Mouse (Mus musculus) thymus, adult 18-20 months (tissue): ENCODE results near the gene Gm45808.
"Not testable (repeated sequence)": the region's sequence is repeated elsewhere in the genome, so short reads cannot be mapped to it uniquely, and the experiment has no call there.

Experiments
- DNase-seq, 2 experiments: peaks; one replicate each; pipeline ENCODE4 v3.0.0; 2022; ENCODE audit warnings: mixed read lengths in 2 of 2

The Gm45808 gene

DNA sequence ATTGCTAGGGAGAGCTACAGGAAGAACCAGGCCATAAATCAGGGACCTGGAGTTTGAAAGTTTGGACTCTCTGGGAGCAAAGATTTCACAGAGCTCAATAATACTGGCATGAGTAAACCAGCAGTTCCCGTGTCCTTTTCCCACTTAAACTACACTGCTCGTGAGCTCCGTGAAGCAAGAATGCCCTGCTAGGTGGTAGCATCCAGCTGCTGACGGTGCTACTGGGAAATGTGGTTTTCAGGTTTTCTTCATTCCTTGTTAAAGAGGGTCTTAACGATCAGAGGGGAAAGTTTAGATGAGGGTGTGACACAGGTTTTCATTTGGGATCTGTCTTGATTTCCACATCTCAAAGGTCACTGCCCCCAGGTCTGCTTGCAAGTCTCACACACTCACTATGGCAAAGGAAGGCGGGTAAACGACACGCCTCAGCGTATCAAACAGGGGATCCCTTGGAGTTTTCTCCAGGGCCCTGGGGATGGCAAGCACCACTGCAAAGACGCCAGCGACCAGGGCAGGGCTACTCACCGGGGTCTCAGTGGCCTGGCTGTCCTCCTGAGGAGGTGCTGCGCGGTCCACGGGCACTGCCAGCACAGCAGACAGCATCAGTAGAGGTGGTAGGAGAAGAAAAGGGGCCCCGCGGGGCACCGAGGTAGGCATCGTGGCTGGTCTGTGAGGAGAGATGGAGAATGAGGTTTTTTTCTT, 22.7 kb upstream of the Gm45808 start:
- no peak for DNase-seq

GRCm38 (mm10) chr7:45508561-45508960, 21.9 kb upstream of the Gm45808 start:
- DNase-seq, result no peak

GRCm38 (mm10) chr7:45507583-45507982, 21.0 kb upstream of the Gm45808 start:
- no peak for DNase-seq

GRCm38 (mm10) chr7:45498427-45498826, 11.8 kb upstream of the Gm45808 start:
- no peak for DNase-seq

GRCm38 (mm10) chr7:45494548-45494947, 7.9 kb upstream of the Gm45808 start:
- no peak for DNase-seq

DNA sequence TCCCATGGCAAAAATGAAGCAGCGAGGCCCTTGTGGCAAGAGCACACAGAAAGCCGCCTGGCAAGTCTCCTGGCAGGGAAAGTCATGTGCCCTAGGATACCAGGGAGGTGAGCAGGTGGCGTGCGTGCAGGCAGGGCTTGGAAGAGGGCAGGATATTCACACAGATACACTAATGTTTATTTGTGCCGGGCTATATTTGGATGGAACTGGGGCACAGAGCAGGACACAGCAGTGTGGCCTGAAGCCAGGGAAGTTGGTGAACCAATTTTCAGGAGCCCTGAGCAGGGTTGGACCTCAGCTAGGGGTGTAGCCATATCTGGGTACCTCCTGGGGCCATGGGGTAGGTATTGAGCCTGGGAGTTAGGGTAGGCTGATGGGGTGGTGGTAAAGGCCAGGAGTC, 6.3 kb upstream of the Gm45808 start:
- no peak for DNase-seq

- no peak for DNase-seq
These were observed 5.7 kb upstream of the Gm45808 start for GRCm38 (mm10) chr7:45492225-45492844.

- DNase-seq, result no peak
These were observed 4.7 kb upstream of the Gm45808 start for GRCm38 (mm10) chr7:45491264-45491663.

DNA sequence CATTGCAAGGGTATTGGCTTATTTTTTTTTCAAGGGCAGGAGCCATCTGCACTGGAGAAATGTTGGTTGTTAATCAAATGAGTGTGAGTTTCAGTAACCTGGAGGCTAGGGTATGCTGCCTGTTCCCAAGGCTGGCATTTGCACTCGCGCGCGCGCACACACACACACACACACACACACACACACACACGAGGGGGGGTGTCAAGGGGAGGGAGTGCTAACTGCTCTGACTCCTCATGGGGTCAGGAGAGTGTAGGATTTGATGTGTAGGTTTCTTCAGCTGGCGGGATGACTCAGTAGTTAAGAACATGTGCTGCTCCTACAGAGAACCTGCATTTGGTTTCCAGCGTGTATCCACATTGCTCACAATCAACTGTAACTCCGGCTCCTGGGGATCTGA, 4.2 kb upstream of the Gm45808 start:
- DNase-seq, result no peak

DNA sequence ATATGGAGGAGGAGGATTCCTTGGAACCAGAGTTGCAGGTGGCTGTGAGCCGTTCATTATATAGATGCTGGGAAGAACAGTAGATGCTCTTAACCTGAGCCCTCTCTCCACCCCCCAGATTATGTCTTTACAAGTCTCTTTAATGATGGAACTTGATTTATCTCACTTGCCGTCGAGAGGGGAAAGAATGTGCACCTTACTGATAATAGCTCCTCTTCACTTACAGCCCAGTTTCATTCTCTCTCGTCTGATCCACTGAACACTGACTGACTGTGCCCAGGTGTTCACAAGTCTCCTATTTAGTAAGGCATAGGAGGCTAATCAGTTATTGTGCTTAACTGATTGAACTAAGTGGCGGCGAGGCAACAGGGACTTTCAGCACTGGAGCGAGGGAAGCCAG, 3.0 kb upstream of the Gm45808 start:
- no peak for DNase-seq

DNA sequence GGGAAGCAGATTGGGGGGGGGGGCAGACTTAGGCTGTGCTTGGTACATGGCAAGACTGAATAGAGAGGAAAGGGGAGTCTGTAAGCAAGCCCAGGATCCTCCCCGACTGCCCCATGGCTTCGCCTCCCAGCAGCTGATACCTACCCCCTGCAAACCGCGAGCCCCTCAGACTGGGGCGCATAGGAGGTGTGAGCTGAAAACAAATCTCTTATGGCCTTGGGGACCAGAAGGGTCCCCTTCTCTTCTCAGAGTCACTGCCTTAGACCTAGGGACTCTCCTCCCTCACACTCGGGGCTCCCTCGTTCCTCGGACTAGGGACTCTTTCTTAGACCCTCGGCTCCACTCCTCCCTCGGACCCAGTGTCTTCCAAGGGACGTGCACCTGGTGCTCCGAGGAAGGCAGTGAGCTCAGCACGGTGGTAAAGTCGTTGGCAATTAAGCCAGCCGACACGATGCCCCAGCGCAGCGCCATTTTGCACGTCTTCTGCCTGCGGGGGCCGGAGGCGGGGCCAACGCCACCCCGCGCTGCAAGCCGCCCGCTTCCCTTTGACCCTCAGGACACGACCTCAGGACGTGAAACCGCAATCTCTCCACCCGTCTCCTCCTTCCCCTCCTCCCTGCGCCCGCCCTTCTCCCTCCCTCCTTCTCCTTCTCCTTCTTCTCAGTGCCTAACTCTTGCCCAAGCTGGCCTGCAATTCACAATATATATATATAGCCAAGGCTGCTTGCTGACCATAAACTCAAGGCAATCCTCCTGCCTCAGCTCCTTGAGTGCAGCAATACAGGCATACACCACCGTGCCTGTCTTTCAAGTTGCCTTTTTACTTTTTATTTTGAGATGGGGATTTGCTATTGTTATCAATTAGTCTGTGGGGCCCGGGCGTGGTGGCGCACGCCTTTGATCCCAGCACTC, 1.9 kb upstream of the Gm45808 start, which contains the start of gene Dhdh:
TSS of gene Dhdh (minus strand) at position 513 of the 912 bp plus-strand sequence.
- peak; percentile 25 to 38 for DNase-seq

DNA sequence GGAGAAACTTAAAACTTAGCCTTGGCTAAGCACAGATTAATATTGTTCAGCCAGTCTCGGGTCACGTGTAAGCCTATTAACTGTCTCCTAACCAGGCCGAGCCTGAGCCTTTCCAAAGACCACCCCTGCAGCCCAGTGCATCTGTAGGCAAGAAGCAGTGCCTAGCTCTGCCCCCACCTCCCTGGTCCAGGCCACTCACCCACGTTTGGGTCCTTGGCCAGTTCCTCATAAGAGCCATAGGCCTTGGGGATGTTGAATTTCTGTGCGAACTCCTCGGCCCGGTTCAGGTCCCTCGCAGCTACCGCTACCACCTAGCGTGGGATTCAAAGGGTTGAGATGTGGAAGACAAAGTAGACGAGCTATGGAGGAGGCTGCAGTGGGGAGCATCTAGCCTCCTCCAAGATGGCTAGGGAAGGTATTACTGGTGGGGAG, 1.3 kb upstream of the Gm45808 start:
- no peak for DNase-seq

GRCm38 (mm10) chr7:45486158-45486557, 453 bp downstream of the Gm45808 start:
- DNase-seq, result no peak

GRCm38 (mm10) chr7:45484985-45485384, 1.6 kb downstream of the Gm45808 start:
- DNase-seq, result not testable (repeated sequence)

DNA sequence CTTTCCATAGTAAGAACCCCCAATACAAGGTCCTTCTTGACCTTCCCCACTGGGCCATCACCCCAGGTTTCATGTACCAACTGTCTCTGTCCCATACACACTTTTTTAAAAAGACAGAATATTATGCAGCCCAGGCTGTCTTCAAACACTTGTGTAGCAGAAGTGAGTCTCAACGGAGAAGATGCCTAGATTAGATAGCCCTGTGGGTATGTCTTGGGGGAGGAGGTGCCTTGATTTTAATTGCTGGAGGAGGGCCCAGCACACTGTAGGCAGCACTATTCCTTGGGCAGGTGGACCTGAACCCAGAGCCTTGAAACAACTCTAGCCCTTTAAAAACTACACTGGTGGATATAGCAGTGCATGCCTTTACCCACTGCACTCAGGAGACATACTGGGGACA, 4.4 kb downstream of the Gm45808 start:
- no peak for DNase-seq

DNA sequence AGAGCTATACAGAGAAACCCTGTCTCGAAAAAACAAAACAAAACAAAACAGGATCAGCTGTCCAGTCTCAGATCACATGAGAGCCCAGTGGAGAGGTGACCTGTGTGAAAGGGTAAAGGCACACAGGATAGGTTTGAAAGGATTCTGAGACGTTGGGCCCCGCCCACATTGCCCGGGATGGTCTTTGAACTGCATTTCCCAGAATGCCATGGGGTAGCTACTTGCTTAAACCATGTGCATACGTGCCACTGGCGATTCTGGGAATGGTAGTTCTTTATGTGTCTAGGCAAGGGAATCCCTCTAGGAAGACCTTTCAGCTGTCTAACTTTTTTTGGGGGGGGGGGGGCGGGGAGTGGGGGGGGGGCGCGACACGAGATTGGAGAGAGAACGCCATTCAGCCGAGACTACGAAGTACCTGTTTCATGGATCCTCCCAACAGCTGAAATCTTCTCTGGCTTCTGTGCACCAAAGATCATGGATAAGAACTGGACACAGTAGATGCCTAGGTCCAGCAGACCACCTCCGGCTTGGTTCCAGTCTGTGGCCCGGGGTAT, 5.2 kb downstream of the Gm45808 start, which contains the start of gene Tulp2:
TSS of gene Tulp2 (plus strand) at position 504 of the 554 bp plus-strand sequence.
- DNase-seq, result peak; percentile 48 to 60

- not testable (repeated sequence) for DNase-seq
These were observed 6.3 kb downstream of the Gm45808 start for GRCm38 (mm10) chr7:45480310-45480709.

- DNase-seq, result no peak
These were observed 7.8 kb downstream of the Gm45808 start for GRCm38 (mm10) chr7:45478774-45479173.

DNA sequence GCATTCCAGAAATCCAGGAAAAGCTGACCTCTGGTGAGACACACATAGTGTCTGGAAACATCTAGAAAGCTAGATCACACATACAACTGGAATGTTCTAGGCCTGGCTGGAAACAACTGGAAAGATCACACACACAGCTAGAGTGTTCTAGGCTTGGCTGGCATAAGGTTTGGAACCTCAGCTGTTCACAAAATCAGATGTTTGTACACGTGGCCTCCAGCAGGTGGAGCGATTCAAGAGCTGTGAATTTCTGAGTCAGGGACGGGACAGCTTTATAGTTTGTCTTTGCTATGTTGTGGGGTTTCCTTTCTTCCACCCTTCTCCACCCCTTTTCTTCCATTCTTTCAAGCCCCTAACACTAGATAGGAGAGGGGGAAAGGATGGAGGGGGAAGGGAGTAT, 9.6 kb downstream of the Gm45808 start:
- DNase-seq, result no peak

DNA sequence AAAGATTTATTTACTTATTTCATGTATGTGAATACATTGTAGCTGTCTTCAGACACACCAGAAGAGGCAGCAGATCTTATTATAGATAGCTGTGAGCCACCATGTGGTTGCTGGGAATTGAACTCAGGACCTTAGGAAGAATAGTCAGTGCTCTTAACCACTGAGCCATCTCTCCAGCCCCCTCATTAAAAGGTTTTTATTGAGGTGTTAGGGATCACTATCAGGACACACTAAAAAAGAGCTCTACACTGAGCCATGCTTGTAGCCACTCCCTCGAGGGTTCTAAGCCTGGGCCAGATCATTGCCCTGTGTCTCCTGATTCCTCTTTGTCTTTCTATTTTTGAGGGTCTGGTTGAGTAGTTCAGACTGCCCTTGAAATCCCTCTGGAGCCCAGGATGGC, 10.2 kb downstream of the Gm45808 start:
- no peak for DNase-seq

GRCm38 (mm10) chr7:45475291-45475969, 11.2 kb downstream of the Gm45808 start:
- DNase-seq, result no peak

- no peak for DNase-seq
These were observed 15.7 kb downstream of the Gm45808 start for GRCm38 (mm10) chr7:45470869-45471268.
